Mouse (Mus musculus) kidney, postnatal 10 days (tissue): ENCODE data around the gene Ctbp2.
"Not testable (repeated sequence)": the region's sequence is repeated elsewhere in the genome, so short reads cannot be mapped to it uniquely, and the experiment has no call there.

ENCODE experiments used
- DNase-seq: peaks from one replicate; pipeline ENCODE4 v3.0.0; 2021; ENCODE audit warnings: mixed read lengths

Ctbp2 gene

GRCm38 (mm10) chr7:133120221-133120751, 3.9 kb downstream of the Ctbp2 start:
- no peak for DNase-seq

GRCm38 (mm10) chr7:133117815-133118214, 6.3 kb downstream of the Ctbp2 start:
- no peak for DNase-seq

GRCm38 (mm10) chr7:133116542-133116941, 7.6 kb downstream of the Ctbp2 start:
- DNase-seq = no peak

GRCm38 (mm10) chr7:133115886-133116285, 8.3 kb downstream of the Ctbp2 start:
- DNase-seq = peak; percentile 83

GRCm38 (mm10) chr7:133114847-133115470, 9.2 kb downstream of the Ctbp2 start:
- peak; percentile 83 for DNase-seq

- DNase-seq = no peak
These were observed 10.8 kb downstream of the Ctbp2 start for GRCm38 (mm10) chr7:133113185-133113895.

GRCm38 (mm10) chr7:133112351-133112831, 11.8 kb downstream of the Ctbp2 start:
- DNase-seq = peak; percentile 81

GRCm38 (mm10) chr7:133109442-133109841, 14.7 kb downstream of the Ctbp2 start:
- no peak for DNase-seq

- DNase-seq = no peak
These were observed 15.5 kb downstream of the Ctbp2 start for GRCm38 (mm10) chr7:133108695-133109094.

GRCm38 (mm10) chr7:133102578-133102977, 21.6 kb downstream of the Ctbp2 start:
- no peak for DNase-seq

GRCm38 (mm10) chr7:133101070-133101469, 23.1 kb downstream of the Ctbp2 start:
- DNase-seq = no peak

GRCm38 (mm10) chr7:133100178-133100577, 24.0 kb downstream of the Ctbp2 start:
- DNase-seq = no peak

GRCm38 (mm10) chr7:133099266-133099665, 24.9 kb downstream of the Ctbp2 start:
- peak; percentile 70 for DNase-seq

GRCm38 (mm10) chr7:133098118-133098793, 25.9 kb downstream of the Ctbp2 start:
- DNase-seq = no peak

- DNase-seq = not testable (repeated sequence)
These were observed 28.5 kb downstream of the Ctbp2 start for GRCm38 (mm10) chr7:133095610-133096009.

GRCm38 (mm10) chr7:133094711-133095495, 29.3 kb downstream of the Ctbp2 start:
- no peak for DNase-seq

GRCm38 (mm10) chr7:133094161-133094560, 30.0 kb downstream of the Ctbp2 start:
- no peak for DNase-seq

GRCm38 (mm10) chr7:133093731-133094130, 30.4 kb downstream of the Ctbp2 start:
- no peak for DNase-seq

- no peak for DNase-seq
These were observed 33.5 kb downstream of the Ctbp2 start for GRCm38 (mm10) chr7:133090641-133091040.

GRCm38 (mm10) chr7:133089621-133090260, 34.4 kb downstream of the Ctbp2 start:
- no peak for DNase-seq

GRCm38 (mm10) chr7:133088830-133089261, 35.3 kb downstream of the Ctbp2 start:
- peak; percentile 82 for DNase-seq

- peak; percentile 63 for DNase-seq
These were observed 35.7 kb downstream of the Ctbp2 start for GRCm38 (mm10) chr7:133088411-133088810.
